Mouse (Mus musculus): Measurements from ENCODE around the gene Mbtps2. TPM values are rescaled to one million over a fixed set of nuclear protein-coding genes. Genes with fewer than 3 reads are reported as not detected.

Gene Mbtps2
- polyA plus RNA-seq, 1 experiment from 2014 or later: 19.7 TPM

GRCm38 (mm10) chrX:157491944-157492726, 106.4 kb downstream of the Mbtps2 start, which contains the start of gene Sms:
Gene Sms (minus strand): TSS chrX:157492287.
- Histone ChIP-seq H3K4me1 (no peaks in the 10 kb centered on the region), H3K27ac (peak within 1 kb of the TSS; percentile 93), H3K27me3 (ENCODE audit: insufficient read depth, poor library complexity, severe bottlenecking) (peaks cover 10% of the 10 kb centered on the region; the same call in 1 of the 2 replicates), H3K9me3 (no peaks in the 10 kb centered on the region), H3K36me3 (no peaks in the 10 kb centered on the region), H3K4me3 (peak within 1 kb of the TSS; percentile 70)
- DNase-seq (ENCODE audit: low spot score): peak; percentile 85
- 21% methylated on average over 45 of the region's 45 CpGs for WGBS

GRCm38 (mm10) chrX:157491145-157491935, 107.2 kb downstream of the Mbtps2 start:
- Histone ChIP-seq H3K27me3 (ENCODE audit: insufficient read depth, poor library complexity, severe bottlenecking) (peaks cover 10% of the 10 kb centered on the region; the same call in 1 of the 2 replicates), H3K4me3 (peak overlapping the region; percentile 70), H3K27ac (peak overlapping the region; percentile 93), H3K4me1 (no peaks in the 10 kb centered on the region), H3K36me3 (no peaks in the 10 kb centered on the region), H3K9me3 (no peaks in the 10 kb centered on the region)
- DNase-seq (ENCODE audit: low spot score): peak; percentile 73
- WGBS: 26% methylated on average over 103 of the region's 104 CpGs

DNA sequence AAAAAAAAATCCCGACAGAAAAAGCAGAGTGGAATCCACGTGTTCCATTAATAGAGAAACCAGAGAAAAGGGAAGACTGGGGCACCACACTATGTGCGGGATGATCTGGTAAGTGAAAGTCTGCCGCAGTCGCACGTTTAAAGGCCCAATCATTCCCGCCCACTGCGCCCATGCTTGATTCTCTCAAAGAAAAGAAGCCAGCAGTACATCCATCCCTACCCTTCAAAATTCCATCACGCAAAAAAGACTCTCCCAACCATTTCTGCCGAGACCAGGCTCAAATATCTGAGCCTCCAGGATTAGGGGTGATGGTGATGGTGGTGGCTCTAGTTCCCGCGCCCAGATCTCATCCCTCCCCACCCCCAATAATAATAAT, 107.8 kb downstream of the Mbtps2 start:
- Histone ChIP-seq H3K4me3 (peak overlapping the region; percentile 70), H3K9me3 (no peaks in the 10 kb centered on the region), H3K27ac (peak overlapping the region; percentile 93), H3K36me3 (no peaks in the 10 kb centered on the region), H3K27me3 (ENCODE audit: insufficient read depth, poor library complexity, severe bottlenecking) (peaks cover 10% of the 10 kb centered on the region; the same call in 1 of the 2 replicates), H3K4me1 (no peaks in the 10 kb centered on the region)
- no peak for DNase-seq (ENCODE audit: low spot score)
- WGBS: 13% methylated on average over 12 of the region's 12 CpGs

- H3K4me1 ChIP-seq: no peaks in the 10 kb centered on the region
- WGBS: 15% methylated on average over 9 of the region's 9 CpGs
- no peaks in the 10 kb centered on the region for H3K9me3 ChIP-seq
- H3K4me3 ChIP-seq: peak overlapping the region; percentile 70
- H3K36me3 ChIP-seq: no peaks in the 10 kb centered on the region
- peaks cover 10% of the 10 kb centered on the region; the same call in 1 of the 2 replicates for H3K27me3 ChIP-seq (ENCODE audit: insufficient read depth, poor library complexity, severe bottlenecking)
- H3K27ac ChIP-seq: peak overlapping the region; percentile 93; the same call in 1 of the 2 replicates
- no peak for DNase-seq (ENCODE audit: low spot score)
Measured at GRCm38 (mm10) chrX:157489871-157490721, 108.4 kb downstream of the Mbtps2 start.

DNA sequence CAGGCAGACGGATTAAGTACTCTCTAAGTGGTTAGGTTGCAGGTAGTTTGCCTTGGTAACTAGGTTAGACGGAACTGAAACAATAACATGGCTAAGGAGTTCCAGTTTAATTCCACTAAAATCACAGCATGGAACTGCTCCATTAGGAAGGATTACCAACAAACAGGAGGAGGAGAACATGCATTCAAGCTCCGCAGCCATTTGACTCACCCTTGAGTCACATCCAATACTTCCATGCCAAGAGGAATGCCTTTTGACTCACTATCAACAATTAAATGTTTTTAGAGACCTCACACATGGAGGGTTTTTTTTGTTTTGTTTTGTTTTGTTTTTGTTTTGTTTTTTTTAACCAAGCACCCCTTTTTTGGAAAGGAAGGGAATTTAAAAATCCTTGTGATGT, 109.7 kb downstream of the Mbtps2 start:
- Histone ChIP-seq H3K9me3 (no peaks in the 10 kb centered on the region), H3K4me3 (no peak overlapping the region), H3K36me3 (no peaks in the 10 kb centered on the region), H3K27ac (no peak overlapping the region), H3K27me3 (ENCODE audit: insufficient read depth, poor library complexity, severe bottlenecking) (peaks cover 10% of the 10 kb centered on the region; the same call in 1 of the 2 replicates), H3K4me1 (no peaks in the 10 kb centered on the region)
- WGBS: 72% methylated on average over 3 of the region's 3 CpGs
- DNase-seq (ENCODE audit: low spot score): no peak

DNA sequence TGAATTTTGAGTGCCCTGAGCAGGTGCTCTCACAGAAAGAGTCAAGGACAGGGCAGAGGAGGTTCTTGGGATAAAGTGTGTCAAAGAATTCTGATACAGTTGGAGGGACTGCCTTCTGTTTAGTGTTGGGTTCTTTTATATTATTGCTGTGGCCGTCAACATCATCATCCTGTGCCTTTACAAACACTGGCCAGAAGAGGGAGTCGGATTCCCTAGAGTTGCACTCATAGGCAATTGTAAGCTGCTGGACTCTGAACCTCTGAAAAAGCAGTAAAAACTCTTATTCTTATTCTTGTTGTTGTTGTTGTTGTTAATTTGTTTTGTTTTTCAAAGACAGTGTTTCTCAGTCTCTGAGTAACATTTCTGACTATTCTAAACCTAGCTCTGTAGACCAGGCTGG, 111.8 kb downstream of the Mbtps2 start:
- Histone ChIP-seq H3K36me3 (no peaks in the 10 kb centered on the region), H3K27ac (no peak overlapping the region), H3K4me3 (no peak overlapping the region), H3K9me3 (no peaks in the 10 kb centered on the region), H3K27me3 (ENCODE audit: insufficient read depth, poor library complexity, severe bottlenecking) (peaks cover 7% of the 10 kb centered on the region; the same call in 1 of the 2 replicates), H3K4me1 (no peaks in the 10 kb centered on the region)
- DNase-seq (ENCODE audit: low spot score): no peak
- WGBS: 45% methylated on average over 2 of the region's 2 CpGs

Other genes with a start within 250 kb of the Mbtps2 start
- 0.14 and 0.18 TPM in 2 replicates for gene Phex, start 183.4 kb downstream of the Mbtps2 start, polyA plus RNA-seq (2016; fragmentation: Nextera tagmentation; extraction: Ambion mirVana)
- gene Sms, start 106.4 kb downstream of the Mbtps2 start, polyA plus RNA-seq (2016; fragmentation: Nextera tagmentation; extraction: Ambion mirVana): 62.9 and 69.5 TPM in 2 replicates
- gene Yy2, start 29.7 kb downstream of the Mbtps2 start, polyA plus RNA-seq (2016; fragmentation: Nextera tagmentation; extraction: Ambion mirVana): 4.4 and 4.9 TPM in 2 replicates
- 308 and 620 TPM in 2 replicates for gene Smpx, start 100.2 kb upstream of the Mbtps2 start, polyA plus RNA-seq (2016; fragmentation: Nextera tagmentation; extraction: Ambion mirVana)
- gene Klhl34, start 219.7 kb upstream of the Mbtps2 start, polyA plus RNA-seq (2016; fragmentation: Nextera tagmentation; extraction: Ambion mirVana): 0.28 and 1.1 TPM in 2 replicates